Mouse (Mus musculus) brain, embryonic 14.5 days (tissue): ENCODE data around the gene Cbr1.

Experiments
- CTCF ChIP-seq: fragments of 200-500 bp; IDR thresholded peaks from 2 replicates; pipeline ENCODE4 v1.5.1; 2012; ENCODE audit warnings: inconsistent platforms, mild to moderate bottlenecking, moderate library complexity, borderline replicate concordance; ENCODE audit not compliant: insufficient read depth, insufficient read length; ENCODE audit errors: extremely low read depth
- POLR2A ChIP-seq: fragments of 200-500 bp; IDR thresholded peaks from 2 replicates; pipeline ENCODE4 v1.6.1; 2012; ENCODE audit warnings: mild to moderate bottlenecking, inconsistent platforms, borderline replicate concordance; ENCODE audit not compliant: poor library complexity, insufficient read depth, insufficient read length, severe bottlenecking; ENCODE audit errors: extremely low read depth

GRCm38 (mm10) chr16:93590915-93591314 is 14.7 kb upstream of the Cbr1 start:
- TF ChIP-seq CTCF (no peak), POLR2A (no peak)
